Mouse (Mus musculus) adrenal gland, adult 18-20 months (tissue): Measurements from ENCODE around the gene Cdh22. TPM values are rescaled to one million over a fixed set of nuclear protein-coding genes. Genes with fewer than 3 reads are reported as not detected.
A peak's percentile ranks its signal among the peaks of the same experiment; 100 is the strongest.

Experiments
- DNase-seq, 2 experiments: peaks; one replicate each; pipeline ENCODE4 v3.0.0; 2021 to 2022; ENCODE audit warnings: low spot score in 2 of 2
- total RNA-seq, 2 experiments: library from RNA; stranded (reverse); gene quantifications; 1 replicate in 1 of 2; 2 replicates in 1 of 2; pipeline ENCODE4 v1.2.3; 2021

The Cdh22 gene
- total RNA-seq, 2 experiments from 2014 or later = 1.4 to 1.7 TPM

DNA sequence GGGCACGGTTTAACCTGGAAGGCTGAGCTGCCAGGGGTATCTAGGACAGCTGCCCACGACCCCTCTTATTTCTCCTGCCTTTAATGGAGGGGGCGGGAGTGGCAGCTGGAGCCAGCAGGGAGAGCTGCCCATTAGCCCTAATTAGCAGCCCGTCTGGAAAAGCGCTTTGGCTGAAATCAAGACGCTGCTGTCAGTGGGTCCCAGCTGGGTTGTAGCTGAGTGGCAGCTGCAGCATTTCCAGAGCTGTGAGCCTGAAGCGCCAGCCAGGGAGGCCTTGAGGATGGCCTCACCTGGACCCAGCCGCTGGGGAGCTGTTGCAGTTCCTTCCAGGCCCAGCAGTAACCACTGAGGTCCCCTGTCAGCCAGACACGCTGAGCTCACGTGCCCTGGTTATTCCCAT lies 138.3 kb downstream of the Cdh22 start:
- no peak for DNase-seq

DNA sequence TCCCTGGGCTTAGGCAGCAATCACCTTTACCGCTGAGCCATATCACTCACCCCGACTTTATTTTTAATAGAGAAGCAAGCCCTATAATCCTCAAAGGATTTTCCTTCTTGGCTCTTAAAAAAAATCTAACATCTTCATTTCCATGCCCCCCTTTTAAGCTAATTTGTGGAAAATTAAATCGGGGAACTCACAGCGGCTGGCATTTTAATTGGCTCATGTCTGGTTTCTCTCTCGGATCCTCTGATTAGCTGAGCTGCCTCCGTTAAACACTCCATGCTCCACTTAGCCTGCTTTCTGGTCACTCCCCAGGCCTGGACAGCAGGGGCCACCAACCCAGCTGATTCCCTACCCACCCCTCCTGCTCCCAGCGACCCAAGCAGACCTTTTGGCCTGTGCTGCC lies 142.3 kb downstream of the Cdh22 start:
- no peak for DNase-seq

DNA sequence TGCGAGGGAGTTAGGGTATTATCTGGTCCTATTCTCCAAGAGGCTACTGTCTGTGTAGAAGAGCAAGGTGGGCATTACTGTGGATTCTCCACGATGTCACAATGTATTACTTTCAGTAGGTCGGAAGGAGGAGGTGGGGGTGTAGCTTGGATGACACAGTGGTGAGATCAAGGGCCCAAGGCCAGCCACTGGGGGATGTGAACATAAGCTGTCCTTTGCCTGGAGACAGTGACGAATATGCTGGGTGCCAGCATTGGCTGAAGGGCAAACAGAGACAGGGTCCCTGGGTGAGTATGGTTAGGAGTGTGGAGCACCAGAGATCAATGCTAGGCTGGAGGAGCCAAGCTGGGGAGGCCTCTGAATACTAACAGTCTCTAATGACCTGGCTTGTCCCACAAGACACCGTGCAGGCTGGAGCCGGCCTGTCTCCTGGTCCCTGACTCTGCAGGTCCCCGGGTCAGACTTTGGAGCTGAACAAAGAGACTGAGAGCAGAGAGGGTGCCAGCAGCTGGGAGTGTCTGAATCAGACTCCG lies 143.2 kb downstream of the Cdh22 start:
- peak in 1 of 2 experiments; percentile 47 for DNase-seq

DNA sequence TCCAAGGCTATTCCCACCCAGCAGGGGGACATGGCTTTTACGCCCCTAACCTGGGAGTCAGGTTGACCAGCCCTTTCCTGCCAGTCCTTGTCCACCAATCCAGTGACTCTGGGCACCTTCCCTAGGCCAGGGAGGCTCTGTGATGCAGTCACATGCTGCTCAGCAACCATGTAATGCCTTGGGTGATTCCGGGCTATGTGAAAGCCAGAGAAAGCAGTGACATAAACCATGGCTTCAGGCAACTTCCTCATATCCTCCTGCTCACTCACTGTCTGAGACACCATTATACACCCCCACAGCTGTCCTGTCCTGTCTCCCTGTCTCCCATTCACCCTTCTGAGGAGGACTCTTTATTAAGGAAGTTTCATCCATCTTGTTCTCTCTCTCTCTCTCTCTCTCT lies 144.0 kb downstream of the Cdh22 start, which contains the start of gene 1700025C18Rik:
Gene 1700025C18Rik, minus strand, starts transcription at position 101 of the 400 bp plus-strand sequence.
- no peak for DNase-seq

DNA sequence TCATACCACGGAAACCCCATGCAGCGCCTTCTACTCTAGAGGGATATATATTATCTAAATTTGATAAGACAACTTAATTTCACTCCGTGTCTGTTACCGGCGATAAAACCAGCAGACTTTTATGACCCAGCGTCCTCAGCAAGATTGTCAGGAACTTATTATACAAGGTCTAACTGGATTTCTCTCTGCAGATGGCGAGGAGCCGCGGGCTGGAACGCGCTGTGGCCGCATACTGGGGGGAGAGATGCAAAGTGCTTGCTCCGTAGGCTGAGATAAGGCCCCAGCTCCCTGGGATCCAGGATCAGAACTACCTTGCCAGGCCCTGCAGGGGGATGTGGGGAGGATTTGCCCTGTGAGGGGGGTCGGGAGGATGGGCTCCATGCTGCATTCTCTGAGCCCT lies 145.2 kb downstream of the Cdh22 start:
- DNase-seq = no peak

DNA sequence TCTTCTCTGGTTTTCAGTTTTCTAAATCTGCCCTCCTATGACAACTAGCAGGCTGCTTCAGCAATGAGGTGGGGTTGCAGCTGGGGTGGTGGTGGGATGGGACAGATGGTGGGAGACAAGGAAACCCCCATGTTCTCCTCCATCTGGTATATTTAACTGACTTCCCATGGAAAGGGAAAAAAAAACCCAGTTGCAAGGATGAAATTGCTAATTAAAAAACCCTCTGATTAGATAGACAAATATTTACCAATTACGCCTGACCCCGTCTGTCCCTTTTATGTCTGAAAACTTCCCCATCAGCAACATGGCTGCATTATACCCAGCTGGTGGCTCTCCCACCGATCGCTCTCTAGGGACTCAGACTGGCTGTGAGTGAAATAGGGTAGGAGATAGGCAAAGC lies 148.0 kb downstream of the Cdh22 start:
- DNase-seq = no peak

DNA sequence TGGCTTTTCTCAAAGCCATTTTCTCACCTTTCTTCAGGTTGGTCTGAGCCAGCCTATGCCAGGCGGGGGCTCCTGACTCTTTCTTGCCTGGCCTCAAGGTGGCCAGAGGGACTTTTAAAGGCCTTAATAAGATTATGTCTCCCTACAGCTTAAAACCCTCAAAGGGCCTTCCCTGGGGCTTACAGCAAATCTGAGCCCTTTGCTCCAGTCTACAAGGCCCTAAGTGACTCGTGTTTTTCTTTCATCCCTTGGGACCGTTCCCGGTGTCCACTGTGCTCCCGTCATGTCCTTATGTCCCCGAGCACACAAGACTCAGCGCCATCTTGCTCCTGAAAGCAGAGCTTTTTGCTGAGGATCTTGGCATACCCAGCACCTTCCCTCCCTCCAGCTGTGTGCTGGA lies 153.4 kb downstream of the Cdh22 start:
- DNase-seq = no peak

DNA sequence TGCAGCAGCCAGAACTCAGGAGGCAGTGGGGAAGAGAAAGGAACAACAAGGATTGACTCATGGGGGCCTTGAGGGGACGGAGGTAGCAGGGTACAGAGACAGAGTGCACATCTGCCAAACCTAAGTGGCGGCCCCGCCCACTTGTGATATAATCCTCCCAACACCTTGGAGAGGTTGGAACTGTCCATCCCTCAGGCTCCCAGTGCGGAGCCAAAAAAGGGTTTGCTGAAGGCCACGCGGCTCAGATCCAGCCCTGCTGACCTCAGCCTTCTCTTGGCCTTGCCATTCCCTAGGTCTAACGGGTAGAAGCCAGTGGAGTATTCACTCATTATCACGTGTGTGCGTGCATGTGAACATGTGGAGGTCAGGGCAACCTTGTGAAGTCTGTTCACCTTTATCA lies 154.0 kb downstream of the Cdh22 start:
- no peak for DNase-seq

DNA sequence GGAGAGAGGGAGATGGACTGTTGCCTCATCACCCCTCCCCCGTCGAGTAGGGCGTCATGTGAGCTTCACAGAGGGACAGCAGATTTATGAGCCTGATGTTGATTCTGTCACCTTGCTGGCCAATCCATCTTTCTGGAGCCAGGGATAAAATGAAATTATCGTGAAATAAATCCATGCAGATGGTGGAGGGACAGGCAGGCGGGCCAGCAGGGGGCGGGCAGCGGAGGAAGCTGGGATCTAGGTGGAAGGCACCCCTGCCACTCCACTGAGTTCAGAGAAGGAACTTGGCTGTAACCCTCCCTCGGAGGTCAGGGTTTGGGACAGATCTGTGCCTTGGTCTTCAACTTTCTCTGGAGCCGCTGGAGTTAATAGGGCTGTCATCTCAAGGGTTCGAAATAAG lies 156.0 kb downstream of the Cdh22 start:
- DNase-seq = no peak

DNA sequence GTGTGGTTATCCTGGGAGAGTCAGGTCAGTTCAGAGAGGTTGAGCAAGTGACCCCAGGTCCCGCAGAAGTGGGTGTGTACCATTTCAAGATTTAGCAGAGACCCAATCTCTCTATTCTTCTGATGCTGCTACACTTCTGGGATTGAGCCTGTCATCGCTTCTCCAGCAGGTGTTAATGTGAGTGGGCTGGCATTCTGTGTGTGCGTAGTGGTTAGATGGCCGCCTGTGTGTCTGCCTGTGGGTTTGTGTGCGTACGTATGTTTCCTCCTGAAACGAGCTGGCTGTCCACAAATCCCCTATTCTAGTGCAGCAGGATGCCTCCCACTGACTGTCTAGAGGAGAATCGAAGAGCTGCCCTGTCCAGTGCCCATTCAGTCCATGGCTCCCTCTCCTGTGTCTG lies 156.6 kb downstream of the Cdh22 start:
- DNase-seq = no peak

DNA sequence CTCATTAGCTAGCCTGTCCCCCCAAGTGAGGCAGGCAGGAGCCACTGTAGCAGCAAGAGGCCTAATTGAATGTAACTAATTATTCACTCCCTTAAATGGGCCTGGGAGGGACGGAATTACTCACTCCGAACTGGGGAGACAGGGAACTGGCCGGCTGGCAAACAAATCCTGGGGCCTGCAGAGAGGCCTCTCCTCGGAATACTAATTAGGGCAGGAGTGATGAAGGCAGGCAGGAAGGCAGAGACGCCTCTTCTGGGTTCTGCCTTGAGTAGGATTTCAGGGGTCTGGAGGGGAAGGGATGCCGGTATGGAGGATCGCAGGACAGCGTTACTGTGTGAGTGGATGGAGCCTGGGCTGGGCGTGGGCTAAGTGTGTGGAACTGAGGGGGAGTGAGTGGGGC lies 157.6 kb downstream of the Cdh22 start:
- DNase-seq = no peak

DNA sequence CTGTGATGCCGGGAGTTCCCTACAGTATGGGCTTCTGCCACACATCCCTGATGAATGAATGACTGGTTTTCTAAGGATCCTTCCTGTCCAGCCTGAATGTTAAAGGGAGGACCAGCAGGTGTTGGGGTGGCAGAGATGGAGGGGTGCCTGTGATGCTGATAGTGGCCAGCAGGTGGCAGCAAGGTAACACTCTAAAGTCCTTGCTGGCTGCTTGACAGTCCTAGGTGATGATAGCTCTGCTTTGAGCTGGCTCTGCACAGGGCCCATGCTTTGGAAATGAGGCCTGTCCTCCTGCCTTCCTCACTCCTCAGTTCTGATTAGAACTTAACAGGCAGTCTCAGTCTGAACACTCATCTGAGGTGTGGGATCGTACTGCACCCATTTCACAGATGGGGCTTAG lies 159.7 kb downstream of the Cdh22 start:
- peak; percentile 82 to 83 for DNase-seq

DNA sequence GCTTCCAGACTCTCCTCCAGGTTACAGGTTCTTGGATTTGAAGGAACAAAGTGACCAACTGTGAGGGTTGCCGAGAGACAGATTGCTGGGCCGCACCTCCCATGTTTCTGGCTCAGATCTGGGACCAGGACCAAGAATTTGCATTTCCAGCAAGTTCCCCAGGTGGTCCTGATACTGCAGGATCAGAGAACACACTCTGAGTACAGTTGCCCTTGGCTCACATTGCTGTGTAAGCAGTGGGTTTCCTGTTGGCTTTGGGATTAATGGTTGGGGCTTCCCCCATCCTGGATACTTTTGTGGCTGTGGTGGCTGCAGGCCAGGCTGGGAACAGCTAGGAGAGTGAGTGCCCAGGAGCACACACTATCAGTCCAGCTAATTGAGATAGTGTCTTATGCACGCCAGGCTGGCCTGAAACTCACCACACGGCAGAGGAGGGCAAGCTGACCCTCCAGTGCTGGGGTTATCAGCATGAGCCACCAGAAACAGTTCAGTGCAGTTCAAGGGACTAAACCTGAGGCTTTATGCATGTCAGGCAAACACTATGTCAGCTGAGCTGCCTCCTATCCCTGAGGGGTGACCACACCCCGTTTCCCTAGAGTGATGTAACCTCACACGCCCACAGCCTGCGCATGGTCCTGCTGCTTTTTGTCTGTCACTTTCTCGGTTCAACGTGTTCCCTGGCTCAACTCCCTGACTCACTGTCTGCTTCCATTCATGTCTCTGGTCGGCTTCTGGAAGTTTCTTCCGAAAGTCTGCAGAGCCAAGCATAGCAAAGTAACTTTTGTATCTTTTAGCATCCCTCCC lies 160.4 kb downstream of the Cdh22 start:
- DNase-seq = no peak

DNA sequence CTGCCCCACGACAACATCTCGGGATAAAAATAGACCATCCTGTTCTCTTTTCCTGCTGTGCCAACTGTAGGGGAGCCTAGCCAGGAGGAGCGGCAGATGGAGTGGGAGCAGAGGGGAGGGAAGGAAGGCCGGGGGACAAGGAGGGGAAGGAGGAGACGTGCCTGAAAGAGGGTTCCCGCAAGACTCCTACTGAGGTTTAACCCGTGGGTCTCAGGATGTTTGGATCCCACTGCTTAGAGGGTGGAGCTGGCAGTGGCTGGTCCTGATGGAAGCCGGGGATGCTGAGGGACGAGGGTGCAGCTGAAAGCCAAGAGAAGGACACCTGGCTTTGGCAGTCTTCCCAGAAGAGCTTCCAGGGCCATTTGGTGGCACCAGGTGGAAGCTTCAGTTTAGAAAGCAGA lies 161.3 kb downstream of the Cdh22 start:
- DNase-seq = no peak

DNA sequence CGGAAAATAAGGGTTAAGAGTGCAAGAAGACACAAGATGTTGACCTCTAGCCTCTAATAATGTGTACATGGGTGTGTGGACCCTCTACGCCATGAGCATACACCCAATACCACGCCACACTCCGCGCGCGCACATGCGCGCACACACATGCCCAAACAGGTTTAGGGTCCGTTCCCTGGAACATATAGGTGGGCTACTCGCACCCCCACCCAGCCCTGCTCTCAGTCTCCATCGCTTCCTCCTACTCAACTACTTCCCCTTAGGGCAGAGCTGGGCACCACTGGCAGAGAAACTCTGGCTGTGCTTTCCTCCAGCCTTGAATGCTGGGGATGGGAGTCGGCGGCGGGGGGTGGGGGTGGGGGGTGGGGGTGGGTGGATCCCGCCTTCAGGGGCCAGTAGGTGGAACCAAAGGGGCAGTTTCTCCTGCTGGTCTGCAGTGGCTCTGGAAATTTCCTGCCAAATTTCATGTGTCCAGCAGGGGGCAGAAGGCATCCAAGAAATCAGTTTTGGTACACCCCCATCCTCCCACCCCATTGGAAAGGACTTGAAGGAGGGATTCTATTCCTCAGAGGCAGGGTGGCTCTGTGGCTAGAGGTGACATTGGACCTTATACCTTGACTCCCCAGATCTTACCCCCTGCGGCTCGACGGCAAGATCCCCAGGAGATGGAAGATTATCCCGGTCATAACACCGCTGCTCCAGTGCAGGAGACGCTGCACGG lies 164.4 kb downstream of the Cdh22 start:
- DNase-seq = peak; percentile 54 to 59

DNA sequence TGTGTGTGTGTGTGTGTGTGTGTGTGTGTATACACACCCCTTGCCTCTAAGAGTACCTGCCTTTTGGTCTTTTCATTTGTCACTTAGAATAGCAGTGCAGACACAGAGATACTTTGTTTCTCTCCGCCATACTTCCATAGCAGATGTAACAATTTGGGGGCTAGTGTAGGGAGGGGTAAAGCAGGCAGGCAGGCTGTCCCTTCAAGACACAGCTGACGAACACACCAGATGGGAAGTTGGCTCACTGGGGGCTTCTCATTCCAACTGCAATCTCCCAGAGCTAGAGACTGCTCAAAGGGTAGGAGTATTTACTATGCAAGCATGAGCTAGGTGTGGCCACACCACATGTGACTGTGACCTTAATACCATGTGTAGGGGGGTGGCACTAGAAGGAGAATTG lies 165.8 kb downstream of the Cdh22 start:
- DNase-seq = no peak

DNA sequence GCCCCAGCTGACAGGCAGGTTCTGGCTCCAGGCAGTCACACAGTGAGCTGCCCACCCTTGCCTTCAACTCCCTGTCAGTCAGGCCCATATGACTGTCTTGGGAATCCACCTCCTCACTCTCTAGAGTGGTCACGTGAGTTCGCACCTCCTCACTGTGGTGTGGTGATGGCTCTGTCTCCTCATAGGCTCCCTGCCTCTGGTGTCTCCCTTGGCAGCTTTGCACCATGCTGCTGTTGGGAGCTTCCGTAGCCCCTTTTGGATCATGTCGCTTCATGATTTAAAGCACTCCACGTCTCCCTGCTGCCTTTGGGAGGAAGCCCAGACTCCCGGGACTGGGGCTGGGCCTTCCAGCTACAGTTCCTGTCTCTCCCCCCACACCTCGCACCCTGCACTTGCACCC lies 170.2 kb downstream of the Cdh22 start:
- no peak for DNase-seq

DNA sequence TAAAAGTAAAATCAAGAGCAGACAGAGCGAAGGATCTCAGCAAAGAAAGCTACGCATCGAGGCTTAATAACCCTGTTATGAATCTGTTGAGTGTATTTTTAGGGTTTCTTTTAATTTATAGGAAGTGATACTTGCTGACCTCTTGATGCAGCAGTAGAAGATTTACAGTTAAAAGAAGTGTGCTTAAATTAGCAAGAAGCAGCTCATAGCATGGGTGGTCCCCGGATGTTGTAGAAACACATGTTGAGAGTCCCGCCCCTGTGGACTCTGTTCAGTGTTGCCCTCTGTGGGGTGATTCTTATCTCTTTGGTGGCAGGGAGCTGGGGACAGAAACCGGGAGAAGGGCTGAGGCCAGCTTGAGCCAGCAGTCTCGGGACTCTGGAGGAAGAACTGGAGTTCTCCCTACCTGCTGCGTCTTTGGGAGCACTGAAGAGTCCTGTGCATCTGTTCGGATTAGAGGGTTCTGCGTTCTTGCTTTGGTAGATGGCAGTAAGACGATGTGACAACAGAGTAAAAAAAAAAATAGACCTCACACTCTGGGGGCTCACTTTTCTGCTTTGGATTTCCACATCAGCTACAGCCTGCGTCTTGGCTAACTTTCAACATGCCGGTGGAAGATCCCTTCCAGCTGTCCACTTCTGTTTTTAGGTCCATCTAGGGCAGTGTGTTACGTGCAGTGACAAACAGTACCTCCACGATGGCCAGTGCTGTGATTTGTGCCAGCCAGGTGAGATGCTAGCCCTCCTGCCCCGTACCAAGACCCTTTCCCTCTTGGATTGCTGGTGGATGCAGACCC lies 172.8 kb downstream of the Cdh22 start:
- no peak for DNase-seq
